ENCODE assay signal across 29 mouse cellular contexts in the genomic region with DNA sequence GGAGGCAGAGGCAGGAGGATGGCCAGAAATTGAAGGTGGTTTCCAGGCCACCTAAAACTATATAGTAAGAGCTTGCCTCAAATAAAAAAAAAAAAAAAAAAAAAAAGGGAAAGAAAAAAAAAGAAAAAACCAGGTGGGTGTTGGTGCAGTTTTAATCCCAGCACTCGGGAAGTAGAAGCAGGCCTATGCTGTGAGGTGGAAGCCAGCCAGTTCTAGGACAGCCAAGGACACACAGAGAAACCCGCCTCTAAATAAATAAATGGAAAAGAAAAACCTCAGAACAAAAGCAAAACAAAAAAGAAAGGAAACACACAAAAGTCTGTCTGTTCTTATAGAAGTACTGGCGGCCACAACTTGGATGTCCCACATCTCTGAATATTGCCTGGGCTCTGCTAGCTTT. TPM values are rescaled to one million over a fixed set of nuclear protein-coding genes. Genes with fewer than 3 reads are reported as not detected.
"Had no signal": no experiment of that assay in that cellular context is flagged by ENCODE, and none has a peak within 500 bp of the region (broad histone marks: within the 10 kb centered on the region; RNA-seq: fewer than 3 reads in every experiment).

No protein-coding gene starts in this region.

- H3K27me3 ChIP-seq: limb, embryonic 13.5 days; midbrain, embryonic 13.5 days had no signal

- H3K4me2 ChIP-seq: limb, embryonic 13.5 days; lung, embryonic 14.5 days; midbrain, embryonic 13.5 days had no signal

- H3K36me3 ChIP-seq: limb, embryonic 10.5 days; limb, embryonic 13.5 days; midbrain, embryonic 13.5 days had no signal

- ATAC-seq: liver, postnatal 0 days; lung, postnatal 0 days; midbrain, embryonic 13.5 days had no signal

- DNase-seq: kidney, adult 9 months; kidney, postnatal 14 days; kidney, postnatal 4 days; layer of hippocampus, adult 9-11 months; liver; liver, postnatal 0 days; lung, embryonic 14.5 days; thymus, adult 18-20 months; thymus, postnatal 36 days had no signal

- H3K9ac ChIP-seq: limb, embryonic 13.5 days; liver, embryonic 14.5 days; liver, postnatal 0 days; lung, embryonic 14.5 days; midbrain, embryonic 13.5 days had no signal

- H3K27ac ChIP-seq: limb, embryonic 10.5 days; limb, embryonic 13.5 days; liver, embryonic 14.5 days; macrophage; midbrain, embryonic 13.5 days had no signal

- H3K4me3 ChIP-seq: limb, embryonic 10.5 days; limb, embryonic 13.5 days; midbrain, embryonic 13.5 days had no signal

- H3K9me3 ChIP-seq: limb, embryonic 10.5 days; limb, embryonic 13.5 days; midbrain, embryonic 13.5 days had no signal

- H3K4me1 ChIP-seq: limb, embryonic 13.5 days; midbrain, embryonic 13.5 days had no signal

RNA-seq across cellular contexts. Expression of gene A930018P22Rik, which starts 7.7 kb away (rescaled TPM):
- total RNA-seq: left cerebral cortex, adult 18-20 months; left cerebral cortex, postnatal 25 days; megakaryocyte, adult 5-6 weeks; midbrain, postnatal 0 days had no signal
- polyA plus RNA-seq: kidney, embryonic 16.5 days; limb, embryonic 10.5 days; limb, embryonic 13.5 days; lung, embryonic 14.5 days; macrophage; midbrain, embryonic 13.5 days; neural tube, embryonic 11.5 days; neural tube, embryonic 14.5 days; small intestine, adult 2 months; spleen, adult 2 months had no signal

RNA-seq across cellular contexts. Expression of gene Cd59b, which starts 45.2 kb away (rescaled TPM):
- total RNA-seq: megakaryocyte, adult 5-6 weeks; midbrain, postnatal 0 days had no signal
- polyA plus RNA-seq: macrophage had no signal

RNA-seq across cellular contexts. Expression of gene Gm10799, which starts 46.5 kb away (rescaled TPM):
- total RNA-seq: layer of hippocampus, adult 18-20 months; layer of hippocampus, postnatal 25 days; left cerebral cortex, adult 18-20 months; left cerebral cortex, postnatal 25 days; megakaryocyte, adult 5-6 weeks; midbrain, postnatal 0 days had no signal
- polyA plus RNA-seq: kidney, embryonic 16.5 days; limb, embryonic 10.5 days; limb, embryonic 13.5 days; liver, embryonic 14.5 days; liver, postnatal 0 days; lung, embryonic 14.5 days; lung, postnatal 0 days; macrophage; midbrain, embryonic 13.5 days; midbrain, postnatal 0 days; neural tube, embryonic 11.5 days; neural tube, embryonic 14.5 days; small intestine, adult 2 months; spleen, adult 2 months; stomach, embryonic 16.5 days; testis, adult 2 months; urinary bladder, adult 2 months had no signal

RNA-seq across cellular contexts. Expression of gene Gm10912, which starts 49.3 kb away (rescaled TPM):
- total RNA-seq: megakaryocyte, adult 5-6 weeks; midbrain, postnatal 0 days had no signal
- polyA plus RNA-seq: kidney, embryonic 16.5 days; limb, embryonic 10.5 days; lung, embryonic 14.5 days; lung, postnatal 0 days; macrophage; midbrain, embryonic 13.5 days; midbrain, postnatal 0 days; neural tube, embryonic 11.5 days; neural tube, embryonic 14.5 days; stomach, embryonic 16.5 days had no signal
